Mouse (Mus musculus) frontal cortex, postnatal 25 days (tissue): ENCODE results near the gene Olfr47.
"Not testable (repeated sequence)": the region's sequence is repeated elsewhere in the genome, so short reads cannot be mapped to it uniquely, and the experiment has no call there.

Experiments used
- DNase-seq, 2 experiments: peaks; one replicate each; pipeline ENCODE4 v3.0.0; 2022; ENCODE audit warnings: low spot score in 2 of 2

Olfr47 gene

DNA sequence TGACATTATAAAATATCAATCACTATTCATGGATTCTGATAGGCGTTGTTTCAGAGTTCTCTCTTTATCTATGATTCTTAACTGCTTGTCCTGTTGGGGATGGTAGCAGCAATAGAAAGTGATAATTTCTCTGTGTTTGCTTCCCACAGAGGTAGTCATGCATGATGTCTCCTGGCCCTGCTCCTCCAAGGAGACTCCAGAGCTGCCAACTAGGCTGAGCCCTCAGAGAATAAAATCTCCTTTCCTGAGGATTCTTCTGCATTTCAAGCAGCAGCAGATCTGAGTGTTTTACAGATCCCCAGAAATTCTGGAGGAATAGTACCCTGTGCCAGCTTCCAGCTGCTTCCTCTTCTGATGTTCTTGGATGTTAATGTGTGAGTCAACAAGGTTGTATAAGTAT, at the start of gene Olfr47:
Gene Olfr47 (plus strand): TSS at position 275 of the 400 bp plus-strand sequence.
- not testable (repeated sequence) for DNase-seq

GRCm38 (mm10) chr6:43190986-43191385, 40.3 kb upstream of the Olfr47 start:
- no peak for DNase-seq

DNA sequence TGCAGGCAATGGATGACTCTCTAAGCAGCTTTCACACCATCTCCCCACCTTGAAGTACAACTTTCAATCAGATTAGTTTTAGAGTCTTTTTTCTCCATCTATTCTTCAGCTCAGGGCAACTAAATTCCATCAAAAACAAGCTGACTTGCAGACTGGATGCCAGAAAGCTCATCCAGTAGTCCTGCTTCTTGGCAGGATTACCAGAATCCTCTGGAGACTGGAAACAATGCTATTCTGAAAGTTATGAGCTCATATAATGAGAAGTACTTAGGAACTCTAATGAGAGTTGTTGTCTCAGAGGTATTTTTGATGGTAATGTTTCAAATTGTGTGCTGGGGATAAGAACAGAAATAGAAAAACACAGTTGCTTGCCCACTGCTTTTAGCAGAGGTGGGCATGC, 34.5 kb upstream of the Olfr47 start, which contains the start of gene Olfr435:
Gene Olfr435 (plus strand): TSS at position 366 of the 400 bp plus-strand sequence.
- no peak for DNase-seq

- no peak for DNase-seq
Measured at GRCm38 (mm10) chr6:43198094-43198493, 33.2 kb upstream of the Olfr47 start.

DNA sequence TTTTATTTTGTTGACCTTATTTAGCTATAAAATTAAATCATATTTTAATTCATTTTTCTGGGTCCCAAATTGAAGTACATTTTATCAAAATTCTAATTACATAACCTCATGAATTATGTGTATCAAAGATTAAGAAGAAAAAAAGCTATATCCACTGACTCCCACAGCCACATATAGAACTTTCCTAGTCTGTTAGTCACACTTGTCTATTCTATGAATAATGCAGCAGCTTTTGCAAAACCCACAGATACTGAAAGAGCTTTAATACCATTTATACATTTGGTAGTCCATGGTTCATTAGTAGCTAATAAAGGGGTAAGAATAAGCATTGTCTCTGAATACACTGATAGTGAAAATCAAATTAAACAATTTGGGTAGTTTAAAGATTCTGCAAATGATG, 28.5 kb upstream of the Olfr47 start:
- DNase-seq, result no peak

DNA sequence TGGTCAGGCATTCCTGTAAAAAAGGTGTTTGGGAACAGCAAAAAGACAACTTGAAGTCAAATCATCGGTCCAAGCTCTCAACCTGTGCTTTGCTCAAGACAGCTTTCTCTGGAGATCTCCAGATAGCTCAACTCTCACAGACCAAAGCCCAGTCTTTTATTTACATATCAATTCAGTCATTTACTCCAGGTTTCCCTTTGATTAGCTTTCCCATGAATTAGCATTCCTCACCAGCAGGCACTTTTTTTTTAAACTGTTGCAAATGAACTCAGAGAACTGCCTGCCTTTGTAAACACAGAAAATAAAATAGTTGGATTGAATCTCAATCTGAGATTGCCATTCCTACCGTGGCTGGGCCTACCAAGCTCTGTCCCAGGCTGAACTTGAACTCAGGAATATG, 26.0 kb upstream of the Olfr47 start:
- DNase-seq, result no peak

DNA sequence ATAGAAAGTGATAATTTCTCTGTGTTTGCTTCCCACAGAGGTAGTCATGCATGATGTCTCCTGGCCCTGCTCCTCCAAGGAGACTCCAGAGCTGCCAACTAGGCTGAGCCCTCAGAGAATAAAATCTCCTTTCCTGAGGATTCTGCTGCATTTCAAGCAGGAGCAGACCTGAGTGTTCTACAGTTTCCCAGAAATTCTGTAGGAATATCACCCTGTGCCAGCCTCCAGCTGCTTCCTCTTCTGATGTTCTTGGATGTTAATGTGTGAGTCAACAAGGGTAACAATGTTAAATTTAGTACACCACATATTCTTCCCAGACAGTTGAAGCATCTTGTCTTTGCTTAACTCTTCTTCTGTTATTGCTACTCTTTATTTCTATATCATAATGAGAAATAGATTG, 18.5 kb upstream of the Olfr47 start, which contains the start of gene Olfr434:
Gene Olfr434 (plus strand): TSS at position 149 of the 400 bp plus-strand sequence.
- DNase-seq, result peak in 1 of 2 experiments; percentile 11

DNA sequence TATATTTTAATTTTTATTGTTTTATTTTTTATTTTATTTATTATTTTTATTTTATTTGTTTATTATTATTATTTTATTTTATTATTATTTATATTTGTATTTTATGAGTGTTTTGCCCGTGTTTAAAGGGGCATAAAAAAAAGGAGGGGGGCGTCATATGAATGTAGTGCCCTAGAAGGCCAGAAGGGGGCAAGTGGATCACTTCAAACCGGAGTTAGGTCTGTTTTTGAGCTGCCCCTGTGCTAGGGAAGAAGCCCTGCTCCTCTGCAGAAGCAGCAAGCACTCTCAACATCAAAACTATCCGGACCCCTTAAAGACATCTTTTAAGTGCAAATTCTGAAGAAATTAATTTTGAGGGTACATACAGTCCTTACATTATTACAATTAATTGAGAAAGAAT, 10.7 kb downstream of the Olfr47 start:
- DNase-seq, result no peak

DNA sequence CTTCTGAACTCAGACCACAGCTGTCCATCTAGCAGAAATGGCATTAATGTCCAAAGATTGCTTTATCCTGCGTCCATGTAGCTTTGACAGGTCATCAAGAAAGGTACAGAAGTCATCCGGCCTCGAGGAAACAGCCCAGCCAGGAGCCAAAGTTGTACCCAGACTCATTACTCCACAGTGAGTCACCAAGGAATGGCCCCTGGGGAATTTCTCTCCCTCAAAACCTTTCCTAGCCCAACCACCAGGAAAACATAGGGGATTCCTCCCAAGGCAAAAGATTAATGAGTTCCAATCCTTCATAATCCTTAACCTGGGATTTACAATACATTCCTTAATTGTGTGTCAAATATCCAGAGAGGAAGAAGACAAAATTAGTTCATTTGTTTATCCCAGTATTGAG, 16.1 kb downstream of the Olfr47 start:
- no peak for DNase-seq

GRCm38 (mm10) chr6:43252994-43253393, 21.7 kb downstream of the Olfr47 start:
- no peak for DNase-seq

GRCm38 (mm10) chr6:43254193-43254926, 23.0 kb downstream of the Olfr47 start:
- no peak for DNase-seq

DNA sequence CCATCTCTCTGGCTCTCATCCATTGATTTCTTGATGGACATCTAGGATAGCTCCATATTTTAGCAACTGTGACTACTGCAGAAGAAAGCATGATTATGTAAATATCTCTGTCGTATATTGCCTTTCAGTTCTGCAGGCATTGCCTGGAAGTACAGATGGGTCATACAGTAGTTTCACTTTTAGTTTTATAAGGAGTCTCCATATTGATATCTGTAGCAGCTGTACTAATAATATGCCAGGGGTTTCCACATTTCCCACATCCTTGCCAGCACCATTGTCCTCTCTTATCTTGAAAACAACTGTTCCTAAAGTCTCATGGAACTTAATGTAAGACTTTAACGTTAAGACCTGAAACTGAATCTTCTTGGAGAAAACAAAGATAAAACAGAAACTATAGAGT, 29.4 kb downstream of the Olfr47 start:
- DNase-seq, result no peak

- DNase-seq, result no peak
Measured at GRCm38 (mm10) chr6:43265363-43266041, 34.2 kb downstream of the Olfr47 start, which contains the start of gene Arhgef5. Gene Arhgef5, plus strand, starts transcription at chr6:43265582.

- DNase-seq, result no peak
Measured at GRCm38 (mm10) chr6:43266356-43266755, 35.0 kb downstream of the Olfr47 start.

GRCm38 (mm10) chr6:43272597-43272996, 41.3 kb downstream of the Olfr47 start:
- no peak for DNase-seq

GRCm38 (mm10) chr6:43274123-43274522, 42.8 kb downstream of the Olfr47 start:
- DNase-seq, result no peak

DNA sequence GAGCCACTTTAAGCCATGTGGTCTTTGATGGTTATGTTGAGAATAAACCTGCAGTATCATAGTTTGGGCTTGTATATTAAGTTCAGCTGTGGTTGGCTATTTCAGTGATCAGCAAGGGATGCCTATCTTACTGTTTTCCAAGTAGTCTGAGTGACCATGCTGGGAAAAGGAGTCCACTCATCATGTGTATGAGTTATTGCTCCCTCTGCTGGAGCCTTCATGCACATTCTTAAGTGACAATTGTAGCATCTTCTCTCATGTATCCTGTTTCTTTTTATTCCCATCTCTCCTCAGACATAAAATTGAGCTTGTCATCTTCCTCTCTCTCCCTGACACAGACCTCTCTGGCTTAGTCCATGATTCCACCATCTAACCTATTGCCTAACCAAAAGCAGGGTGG, 46.9 kb downstream of the Olfr47 start:
- DNase-seq, result no peak

- DNase-seq, result no peak
Measured at GRCm38 (mm10) chr6:43280481-43280880, 49.2 kb downstream of the Olfr47 start.
